Mouse (Mus musculus) heart, adult 2 months (tissue): Measurements from ENCODE around the gene Zcchc24.

ENCODE experiments used
- CTCF ChIP-seq: fragments of 200-600 bp; IDR thresholded peaks from 2 replicates; pipeline ENCODE4 v1.8.1; 2022; ENCODE audit warnings: antibody characterized with exemption, mild to moderate bottlenecking, moderate library complexity
- EP300 ChIP-seq: fragments of 200-500 bp; IDR thresholded peaks from 2 replicates; pipeline ENCODE4 v1.6.1; 2011; ENCODE audit warnings: low read depth, low read length, control low read depth; ENCODE audit not compliant: insufficient read depth
- POLR2A ChIP-seq: fragments of 200-500 bp; IDR thresholded peaks from 2 replicates; pipeline ENCODE4 v1.6.1; 2011; ENCODE audit warnings: mild to moderate bottlenecking, low read depth, low read length, control low read depth; ENCODE audit not compliant: insufficient read depth

DNA sequence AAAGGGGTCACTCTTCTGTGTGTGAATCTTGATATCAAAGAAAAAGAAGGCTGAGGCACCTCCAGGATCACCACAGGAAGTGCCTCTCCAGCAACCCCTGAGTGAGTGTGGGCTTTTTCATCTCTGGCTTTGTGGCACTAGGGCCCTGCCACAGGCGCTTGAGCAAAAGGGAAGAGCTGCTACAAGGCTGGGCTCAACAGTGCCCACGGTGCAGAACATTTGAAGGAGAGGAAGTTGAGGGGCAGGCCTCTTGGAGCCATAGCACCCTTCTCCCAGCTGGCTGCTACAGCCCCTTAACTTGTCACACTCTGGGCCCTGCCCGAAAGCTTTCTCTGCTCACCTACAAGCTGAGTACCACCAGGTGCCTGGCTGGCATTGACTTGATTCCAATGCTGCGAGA lies 16.4 kb upstream of the Zcchc24 start:
- TF ChIP-seq CTCF (no peak), EP300 (no peak), POLR2A (no peak)
